Mouse (Mus musculus): ENCODE measurements around the gene Frmd6.
A peak's percentile ranks its signal among the peaks of the same experiment; 100 is the strongest.

Frmd6 gene

DNA sequence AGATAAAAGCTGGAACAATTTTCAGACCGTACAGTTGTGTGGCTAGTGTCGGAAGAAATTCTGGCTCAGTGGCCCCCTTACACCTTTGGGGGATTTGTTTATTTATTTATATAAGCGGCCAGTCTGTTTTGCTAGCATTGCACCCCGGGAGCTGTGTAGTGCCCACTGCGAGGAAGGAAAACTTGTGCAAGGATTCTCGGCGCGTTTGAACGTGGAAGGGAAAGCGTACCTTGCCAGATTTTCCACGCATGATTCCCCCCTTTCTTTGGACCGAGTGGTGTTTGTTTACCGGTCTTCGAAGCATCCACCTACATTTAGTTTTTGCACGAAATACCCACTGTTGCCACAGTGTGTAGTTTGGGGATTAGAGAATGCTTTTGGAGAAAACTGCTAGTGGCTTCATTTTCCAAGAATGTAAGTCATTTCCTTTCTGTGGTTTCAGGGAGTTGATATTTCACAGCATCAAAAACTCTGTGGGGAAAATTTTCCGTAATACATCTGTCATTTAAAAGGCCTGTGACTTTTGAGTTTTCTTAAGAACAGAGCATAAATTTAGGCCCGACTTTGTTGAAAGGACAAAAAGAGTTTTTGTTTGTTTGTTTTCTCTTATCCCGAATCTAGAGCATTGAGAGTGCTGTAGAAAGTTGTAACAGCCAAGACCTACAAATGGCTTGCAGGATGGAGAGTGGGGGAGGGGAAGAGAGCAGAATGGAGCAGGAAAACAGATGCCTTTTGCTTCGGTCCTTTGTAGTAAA lies 1.2 kb downstream of the Frmd6 start:
- H3K27me3 ChIP-seq (ENCODE audit: control insufficient read depth, insufficient read depth, low read length, poor library complexity, severe bottlenecking): no peaks in the 10 kb centered on the region
- no peaks in the 10 kb centered on the region for H3K36me3 ChIP-seq (ENCODE audit: control insufficient read depth, insufficient read depth, low read length, poor library complexity, severe bottlenecking)
- DNase-seq (ENCODE audit: low read depth, low spot score): peak; percentile 13

DNA sequence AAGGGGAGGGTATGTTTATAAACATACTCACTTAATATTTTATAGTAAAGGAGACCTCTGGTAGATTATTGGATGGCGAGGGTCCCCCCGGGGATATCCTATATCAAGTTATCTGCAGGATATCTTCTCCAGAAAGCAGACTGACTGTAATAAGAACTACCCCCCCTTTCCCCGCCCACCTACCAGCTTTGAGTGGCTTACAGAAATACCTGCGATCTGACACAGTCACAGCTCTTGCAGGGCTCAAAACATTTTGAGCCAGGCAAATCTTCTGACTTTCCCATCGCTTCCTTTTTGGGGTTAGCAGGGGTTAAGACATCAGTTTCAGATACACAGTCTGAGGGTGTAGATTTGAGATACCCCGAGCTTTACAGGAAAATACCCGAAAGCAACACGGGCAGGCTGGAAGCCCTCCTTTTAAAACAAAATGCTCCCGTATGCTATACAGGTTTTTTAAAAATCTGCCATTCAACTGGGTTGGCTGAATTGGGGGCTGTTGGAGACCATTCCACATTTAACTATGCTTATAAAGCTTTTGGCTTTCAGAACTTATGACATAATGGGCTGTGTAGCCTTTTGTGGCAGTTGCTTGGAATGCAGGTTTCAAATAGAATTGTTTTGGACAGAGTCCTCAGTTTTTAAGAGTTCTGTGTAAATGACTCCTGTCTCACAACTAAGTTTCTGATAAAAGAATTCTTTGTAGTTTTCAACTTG lies 2.0 kb downstream of the Frmd6 start:
- Histone ChIP-seq H3K27me3 (ENCODE audit: control insufficient read depth, insufficient read depth, low read length, poor library complexity, severe bottlenecking) (no peaks in the 10 kb centered on the region), H3K36me3 (ENCODE audit: control insufficient read depth, insufficient read depth, low read length, poor library complexity, severe bottlenecking) (no peaks in the 10 kb centered on the region)
- DNase-seq (ENCODE audit: low read depth, low spot score): peak; percentile 6

DNA sequence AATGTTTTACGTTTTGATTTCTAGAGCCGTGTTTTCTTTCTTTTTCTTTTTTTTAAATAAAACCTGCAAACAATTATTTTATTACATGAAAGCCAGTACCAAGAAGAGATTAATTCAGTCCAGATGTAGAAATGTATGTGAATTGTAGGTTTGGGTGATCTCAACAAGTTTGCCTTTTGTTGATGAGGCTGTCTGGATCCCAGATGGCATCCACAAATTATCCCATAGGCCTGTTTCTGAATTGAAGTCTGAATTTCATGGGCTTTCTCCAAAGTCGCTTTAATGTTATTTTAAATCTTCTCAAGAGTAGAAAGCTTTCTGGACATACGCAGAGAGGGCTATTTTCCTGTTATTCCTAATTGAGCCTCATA lies 2.6 kb downstream of the Frmd6 start:
- no peaks in the 10 kb centered on the region for H3K27me3 ChIP-seq (ENCODE audit: control insufficient read depth, insufficient read depth, low read length, poor library complexity, severe bottlenecking)
- no peak for DNase-seq (ENCODE audit: low read depth, low spot score)

DNA sequence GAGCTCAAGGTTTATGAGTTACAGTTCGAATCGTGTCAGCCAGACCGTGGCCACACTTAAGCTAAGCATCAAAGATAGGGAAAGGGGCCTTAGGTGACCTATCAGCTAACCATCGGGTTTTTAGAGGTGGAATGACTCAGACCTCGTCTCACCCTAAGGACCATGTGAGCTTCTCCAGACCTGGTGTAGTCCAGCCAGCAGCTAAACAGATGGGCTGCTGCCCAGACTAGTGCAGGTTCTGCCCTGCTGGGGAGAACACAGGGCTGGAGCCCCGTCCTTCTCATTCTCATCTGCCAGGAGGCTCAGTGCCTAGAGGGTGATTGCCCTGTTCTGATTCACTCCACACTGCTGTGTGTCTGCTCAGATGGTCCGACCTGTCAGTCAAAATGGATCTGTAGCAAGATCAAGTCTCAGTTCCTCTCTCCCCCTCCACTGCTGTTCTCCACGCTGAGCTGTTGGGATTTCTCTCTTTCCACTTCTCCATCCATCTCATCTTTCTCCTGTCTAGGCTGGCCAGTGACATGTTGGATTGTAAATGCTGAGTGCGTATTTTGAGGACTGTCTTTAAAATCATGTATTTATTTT lies 5.8 kb downstream of the Frmd6 start:
- no peaks in the 10 kb centered on the region for H3K36me3 ChIP-seq (ENCODE audit: control insufficient read depth, insufficient read depth, low read length, poor library complexity, severe bottlenecking)
- no peaks in the 10 kb centered on the region for H3K27me3 ChIP-seq (ENCODE audit: control insufficient read depth, insufficient read depth, low read length, poor library complexity, severe bottlenecking)
- no peak for DNase-seq (ENCODE audit: low read depth, low spot score)

More for the DNA sequence above, 2.6 kb downstream of the Frmd6 start:
- no peaks in the 10 kb centered on the region for H3K36me3 ChIP-seq (ENCODE audit: control insufficient read depth, insufficient read depth, low read length, poor library complexity, severe bottlenecking)

DNA sequence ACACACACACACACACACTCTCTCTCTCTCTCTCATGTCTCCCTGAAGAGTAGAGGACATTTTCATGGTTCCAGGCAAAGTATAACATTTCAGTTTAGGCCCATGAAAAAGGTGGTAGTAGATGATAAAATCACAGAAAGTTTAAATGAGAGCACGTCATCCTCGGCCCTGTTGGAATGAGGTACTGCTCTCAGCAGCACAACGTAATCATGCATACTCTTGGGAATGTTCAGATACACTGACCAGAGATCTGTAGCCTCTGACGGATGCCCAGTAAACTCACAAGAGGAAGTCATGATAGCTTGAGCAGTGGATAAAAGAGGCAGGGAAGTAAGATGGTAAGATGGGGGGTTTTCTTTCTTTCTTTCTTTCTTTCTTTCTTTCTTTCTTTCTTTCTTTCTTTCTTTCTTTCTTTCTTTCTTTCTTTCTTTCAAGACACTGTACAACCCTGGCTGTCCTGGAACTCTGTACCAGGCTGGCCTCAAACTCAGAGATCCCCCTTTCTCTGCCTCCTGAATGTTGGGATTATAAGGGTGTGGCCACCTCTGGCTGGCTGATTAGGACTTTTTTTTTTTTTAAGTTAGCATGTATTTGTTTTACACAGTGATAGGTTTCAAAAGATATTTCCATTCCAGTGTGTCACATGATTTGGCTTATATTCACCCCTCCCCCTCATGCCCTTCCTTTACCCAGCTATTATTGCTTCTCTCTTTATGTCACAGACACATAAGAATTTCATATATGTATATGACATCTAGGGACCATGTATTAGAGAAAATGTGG lies 7.1 kb downstream of the Frmd6 start:
- Histone ChIP-seq H3K27me3 (ENCODE audit: control insufficient read depth, insufficient read depth, low read length, poor library complexity, severe bottlenecking) (no peaks in the 10 kb centered on the region), H3K36me3 (ENCODE audit: control insufficient read depth, insufficient read depth, low read length, poor library complexity, severe bottlenecking) (no peaks in the 10 kb centered on the region)
- no peak for DNase-seq (ENCODE audit: low read depth, low spot score)

DNA sequence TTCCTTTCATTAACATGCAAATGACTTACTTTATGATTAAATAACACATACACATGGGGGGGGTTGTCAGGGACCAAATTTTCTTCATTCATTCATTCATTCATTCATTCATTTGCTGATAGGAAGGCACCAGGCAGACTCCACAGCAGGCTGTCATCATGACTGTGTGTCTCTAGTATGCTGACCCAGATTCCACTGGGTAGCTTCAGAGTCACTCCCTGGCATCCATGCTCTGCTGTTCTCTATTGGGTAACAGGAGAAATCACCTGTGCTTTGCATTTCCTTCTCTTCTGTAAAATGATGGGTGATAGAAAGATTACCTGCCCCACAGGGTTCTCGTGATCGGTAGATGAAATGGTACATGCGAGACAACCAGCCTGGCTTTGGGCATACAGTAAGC lies 7.7 kb downstream of the Frmd6 start:
- Histone ChIP-seq H3K36me3 (ENCODE audit: control insufficient read depth, insufficient read depth, low read length, poor library complexity, severe bottlenecking) (no peaks in the 10 kb centered on the region), H3K27me3 (ENCODE audit: control insufficient read depth, insufficient read depth, low read length, poor library complexity, severe bottlenecking) (no peaks in the 10 kb centered on the region)
- no peak for DNase-seq (ENCODE audit: low read depth, low spot score)

DNA sequence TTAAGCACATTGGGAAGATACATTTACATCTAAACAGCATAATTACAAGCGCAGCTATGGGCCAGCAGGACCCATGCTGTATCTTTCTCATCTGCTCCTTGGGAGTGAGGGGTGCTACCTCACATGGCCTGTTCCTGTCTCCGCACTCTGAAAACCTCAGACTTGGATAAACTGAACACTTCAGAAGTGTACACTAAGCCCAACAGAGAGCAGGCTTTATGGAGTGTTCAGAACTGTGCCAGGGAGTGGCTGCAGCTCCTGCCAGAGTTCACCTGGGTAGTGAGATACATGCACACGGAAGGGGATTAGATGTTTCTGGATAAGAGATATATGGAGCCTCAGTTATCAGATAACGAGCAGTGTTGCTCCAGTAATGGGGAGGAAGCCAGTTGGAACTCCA lies 8.7 kb downstream of the Frmd6 start:
- DNase-seq (ENCODE audit: low read depth, low spot score): no peak
- Histone ChIP-seq H3K27me3 (ENCODE audit: control insufficient read depth, insufficient read depth, low read length, poor library complexity, severe bottlenecking) (no peaks in the 10 kb centered on the region), H3K36me3 (ENCODE audit: control insufficient read depth, insufficient read depth, low read length, poor library complexity, severe bottlenecking) (no peaks in the 10 kb centered on the region)

DNA sequence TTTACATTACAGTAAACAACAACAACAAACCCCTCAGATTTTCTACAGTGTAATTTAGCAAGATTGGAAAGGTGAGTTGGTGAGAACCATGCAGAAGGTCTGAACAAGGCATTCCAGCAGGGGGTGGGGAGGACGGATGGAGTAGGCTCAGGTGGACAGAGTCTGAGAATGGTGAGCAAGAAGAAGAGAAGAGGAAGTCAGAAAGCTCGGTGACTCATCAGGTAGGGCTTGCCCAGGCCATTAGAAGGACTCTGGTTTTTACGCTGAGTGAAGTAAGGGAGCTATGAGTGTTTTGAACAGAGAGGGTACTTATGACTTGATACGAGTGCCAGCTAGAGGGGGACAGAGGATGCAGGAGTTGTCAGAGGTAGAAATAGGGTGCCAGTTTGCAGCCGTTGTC lies 9.7 kb downstream of the Frmd6 start:
- no peak for DNase-seq (ENCODE audit: low read depth, low spot score)
- Histone ChIP-seq H3K27me3 (ENCODE audit: control insufficient read depth, insufficient read depth, low read length, poor library complexity, severe bottlenecking) (no peaks in the 10 kb centered on the region), H3K36me3 (ENCODE audit: control insufficient read depth, insufficient read depth, low read length, poor library complexity, severe bottlenecking) (no peaks in the 10 kb centered on the region)

DNA sequence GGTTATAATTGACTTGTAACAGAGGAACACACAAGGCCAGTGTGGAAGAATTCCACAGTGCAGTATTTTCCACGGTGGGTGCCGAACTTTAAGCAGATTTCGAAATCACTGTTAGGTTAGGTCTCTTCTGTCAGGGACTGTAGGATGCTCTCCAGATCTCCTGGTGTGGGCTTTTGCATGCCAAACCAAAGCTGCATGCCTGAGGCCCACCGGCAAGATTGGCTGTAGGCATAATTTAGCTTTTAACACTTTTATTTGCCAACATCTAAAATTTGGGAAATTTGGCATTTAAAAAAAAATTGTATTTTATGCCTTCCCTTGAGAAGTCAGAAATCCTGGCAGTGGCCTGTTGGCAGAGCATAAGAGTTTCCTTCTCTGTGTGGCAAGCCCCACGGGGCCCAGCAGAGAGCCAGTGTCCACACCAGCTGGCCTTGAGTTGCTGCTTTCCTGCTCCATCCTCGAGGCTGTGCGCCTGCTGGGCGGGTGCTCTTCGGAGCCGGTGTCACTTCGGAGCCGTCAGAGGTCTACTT lies 12.5 kb downstream of the Frmd6 start:
- no peak for DNase-seq (ENCODE audit: low read depth, low spot score)

DNA sequence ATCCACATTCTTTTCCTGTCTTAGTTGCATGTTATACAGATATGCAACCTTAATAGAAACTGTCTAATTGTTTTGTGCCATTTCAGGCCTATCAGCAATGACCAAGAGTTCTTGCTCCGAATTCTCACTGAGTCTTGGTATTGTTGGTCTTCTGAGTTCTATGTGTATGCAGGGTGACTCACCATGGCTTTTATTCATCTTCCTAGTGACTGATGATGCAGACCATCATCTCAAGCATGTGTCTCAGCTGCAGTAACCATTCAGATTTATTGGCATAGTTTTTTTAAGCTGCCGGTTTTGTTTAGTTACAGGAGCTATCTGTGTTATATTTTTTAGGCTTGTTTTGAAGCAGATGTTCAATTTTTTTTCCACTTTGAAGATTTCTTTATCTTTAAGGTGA lies 20.1 kb downstream of the Frmd6 start:
- DNase-seq (ENCODE audit: low read depth, low spot score): no peak

More for the DNA sequence above, 12.5 kb downstream of the Frmd6 start:
- H3K36me3 ChIP-seq (ENCODE audit: control insufficient read depth, insufficient read depth, low read length, poor library complexity, severe bottlenecking): no peaks in the 10 kb centered on the region
- H3K27me3 ChIP-seq (ENCODE audit: control insufficient read depth, insufficient read depth, low read length, poor library complexity, severe bottlenecking): no peaks in the 10 kb centered on the region

DNA sequence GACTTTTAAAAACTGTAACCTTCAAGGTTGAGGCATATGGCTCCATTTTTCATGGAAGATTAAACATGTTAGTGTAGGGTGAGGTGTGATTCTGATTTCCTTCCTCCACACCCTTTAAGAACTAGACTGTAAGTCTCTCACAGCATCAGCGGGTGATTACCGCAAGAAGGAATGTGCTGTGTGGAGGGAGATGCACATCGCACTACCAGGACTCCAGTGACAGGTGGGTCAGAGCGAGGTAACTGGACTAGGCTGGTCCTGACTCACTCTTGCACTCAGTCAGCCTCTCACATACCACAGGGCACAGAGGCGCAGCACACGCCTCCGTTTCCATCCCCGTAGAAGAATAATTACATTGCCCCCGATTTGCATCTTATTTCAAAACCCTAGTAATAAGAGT lies 23.7 kb downstream of the Frmd6 start:
- DNase-seq (ENCODE audit: low read depth, low spot score): no peak

More for the DNA sequence above, 20.1 kb downstream of the Frmd6 start:
- Histone ChIP-seq H3K27me3 (ENCODE audit: control insufficient read depth, insufficient read depth, low read length, poor library complexity, severe bottlenecking) (no peaks in the 10 kb centered on the region), H3K36me3 (ENCODE audit: control insufficient read depth, insufficient read depth, low read length, poor library complexity, severe bottlenecking) (no peaks in the 10 kb centered on the region)

DNA sequence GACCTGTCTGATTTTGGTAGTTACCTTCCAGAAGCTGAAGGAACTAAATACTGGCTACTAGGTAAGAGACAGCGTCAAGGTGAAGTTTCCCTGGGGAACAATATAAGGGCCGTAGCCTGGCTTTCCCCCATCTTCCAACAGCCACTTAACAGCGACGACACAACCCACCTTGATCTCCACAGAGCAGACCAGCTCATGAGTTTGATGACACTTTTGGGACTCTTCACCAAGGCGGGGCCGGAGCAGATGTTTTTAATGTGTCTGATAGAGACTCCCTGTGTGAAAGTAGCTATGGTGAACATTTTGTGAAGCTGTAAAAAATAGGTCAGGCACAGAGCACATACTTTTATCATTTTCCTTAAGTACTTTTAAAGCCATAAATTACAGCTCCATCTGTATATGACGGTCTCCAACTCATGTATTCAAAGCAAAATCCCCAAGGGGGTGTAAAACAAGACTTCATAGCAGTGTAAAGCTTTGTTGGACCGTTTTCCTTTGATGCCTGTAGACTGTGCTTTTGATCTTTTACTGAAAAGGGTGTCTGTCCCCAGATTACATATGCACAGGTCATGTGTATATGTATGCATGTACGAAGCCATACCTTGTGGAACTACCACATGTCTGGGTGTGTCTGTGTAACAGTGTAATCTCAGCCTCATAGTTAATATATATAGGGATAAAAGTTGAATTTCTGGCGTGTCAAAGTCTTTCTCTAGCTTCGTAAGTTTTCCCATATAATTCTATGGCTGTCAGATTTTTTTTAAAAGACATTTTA lies 24.4 kb downstream of the Frmd6 start:
- Histone ChIP-seq H3K27me3 (ENCODE audit: control insufficient read depth, insufficient read depth, low read length, poor library complexity, severe bottlenecking) (no peaks in the 10 kb centered on the region), H3K36me3 (ENCODE audit: control insufficient read depth, insufficient read depth, low read length, poor library complexity, severe bottlenecking) (no peaks in the 10 kb centered on the region)
- DNase-seq (ENCODE audit: low read depth, low spot score): no peak

More for the DNA sequence above, 23.7 kb downstream of the Frmd6 start:
- no peaks in the 10 kb centered on the region for H3K36me3 ChIP-seq (ENCODE audit: control insufficient read depth, insufficient read depth, low read length, poor library complexity, severe bottlenecking)
- no peaks in the 10 kb centered on the region for H3K27me3 ChIP-seq (ENCODE audit: control insufficient read depth, insufficient read depth, low read length, poor library complexity, severe bottlenecking)

DNA sequence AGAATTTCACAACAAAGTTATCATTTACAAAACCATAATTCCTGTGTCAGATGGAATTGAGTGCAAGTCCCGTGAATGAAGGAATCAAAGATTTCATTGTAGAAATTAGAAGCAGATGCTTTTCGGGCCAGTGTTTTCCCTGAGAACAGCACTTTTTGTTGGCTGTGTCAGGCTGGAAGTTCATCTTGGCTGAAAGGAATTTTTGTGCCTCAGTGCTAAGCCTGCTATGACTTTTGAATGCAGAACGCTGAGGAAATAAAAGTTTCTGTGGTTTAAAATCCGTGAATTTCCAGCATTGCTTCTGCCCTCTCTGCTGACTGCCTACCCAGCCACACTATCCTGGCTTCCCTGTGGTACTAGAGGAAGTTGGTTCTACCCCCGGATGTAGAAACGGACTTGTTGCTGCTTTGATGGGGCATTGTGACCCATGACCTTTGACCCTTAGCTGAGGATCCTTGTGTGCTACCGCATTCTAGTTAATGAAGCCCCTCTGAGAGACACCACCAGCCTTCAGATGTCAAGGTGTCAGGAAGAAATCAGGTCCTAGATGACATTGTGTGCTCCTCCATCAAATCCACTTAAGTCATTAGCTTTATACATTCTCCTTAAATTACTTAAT lies 26.1 kb downstream of the Frmd6 start:
- Histone ChIP-seq H3K27me3 (ENCODE audit: control insufficient read depth, insufficient read depth, low read length, poor library complexity, severe bottlenecking) (no peaks in the 10 kb centered on the region), H3K36me3 (ENCODE audit: control insufficient read depth, insufficient read depth, low read length, poor library complexity, severe bottlenecking) (no peaks in the 10 kb centered on the region)
- DNase-seq (ENCODE audit: low read depth, low spot score): no peak

DNA sequence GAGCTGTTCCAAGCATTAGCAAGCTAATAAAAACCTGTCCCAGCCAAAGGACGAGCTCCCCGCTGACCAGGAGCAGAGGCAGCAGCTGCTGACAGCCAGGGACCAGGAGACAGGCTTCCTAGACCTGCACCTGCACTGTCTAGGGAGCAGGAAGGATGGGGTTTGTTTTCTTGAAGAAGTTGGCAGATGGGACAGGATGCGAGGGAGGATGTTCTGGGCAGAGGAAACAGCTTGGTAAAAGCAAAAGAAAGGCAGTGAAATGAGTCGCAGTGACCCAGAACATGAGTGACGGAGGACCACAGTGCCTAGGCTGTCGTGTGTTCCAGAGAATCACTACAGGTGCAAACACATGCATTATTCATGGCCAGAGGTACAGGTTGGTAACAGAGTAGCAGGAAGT lies 27.7 kb downstream of the Frmd6 start:
- H3K36me3 ChIP-seq (ENCODE audit: control insufficient read depth, insufficient read depth, low read length, poor library complexity, severe bottlenecking): no peaks in the 10 kb centered on the region
- DNase-seq (ENCODE audit: low read depth, low spot score): peak; percentile 12
- no peaks in the 10 kb centered on the region for H3K27me3 ChIP-seq (ENCODE audit: control insufficient read depth, insufficient read depth, low read length, poor library complexity, severe bottlenecking)

Data from splenic B cell, adult 2 months (primary cell).